Mouse (Mus musculus): ENCODE data around the gene Insm1.
A peak's percentile ranks its signal among the peaks of the same experiment; 100 is the strongest.

Insm1 gene

DNA sequence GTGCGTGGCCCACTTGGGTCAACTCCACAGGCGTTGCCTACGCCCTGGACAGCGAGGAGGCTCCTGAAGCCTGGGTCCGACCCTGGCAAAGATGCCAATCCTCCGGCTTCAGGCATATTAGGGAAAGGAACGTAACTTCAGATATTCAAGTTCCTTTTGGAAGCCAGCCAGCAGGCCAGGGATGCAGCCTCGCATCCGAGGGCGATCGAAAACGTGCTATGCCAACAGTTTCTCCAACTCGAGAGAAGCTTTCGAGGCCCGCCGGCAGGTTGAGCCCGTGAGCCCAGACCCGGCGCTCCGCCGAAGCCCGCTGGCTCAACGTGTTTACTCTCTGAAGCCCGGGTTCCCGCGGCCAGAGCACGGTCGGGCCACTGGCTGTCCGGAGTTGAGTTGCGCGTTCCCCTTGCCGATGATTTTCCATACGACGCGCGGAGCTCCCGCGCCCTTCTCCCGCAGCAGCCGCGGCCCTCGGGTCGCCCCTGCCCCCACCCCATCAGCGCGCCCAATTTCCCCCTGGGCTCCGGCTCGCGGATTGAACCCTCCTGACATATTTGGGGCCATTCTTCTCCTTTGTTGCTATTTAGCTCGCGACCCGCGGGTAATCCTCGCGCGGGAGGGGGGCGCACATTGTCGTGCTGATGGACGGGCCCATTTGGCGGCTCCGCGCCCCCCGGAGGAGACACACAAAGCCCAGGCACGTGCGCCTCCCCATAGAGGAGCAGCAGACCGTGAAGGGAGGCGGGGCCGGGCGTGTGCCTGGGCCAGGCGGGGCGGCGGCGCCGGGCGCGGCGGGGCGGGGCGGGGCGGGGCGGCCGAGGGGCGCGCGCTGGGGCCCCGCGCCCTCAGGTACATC lies at the start of gene Insm1:
Insm1 (plus strand) TSS at position 846 of the 853 bp plus-strand sequence.
- DNase-seq: peak; percentile 60 to 67

DNA sequence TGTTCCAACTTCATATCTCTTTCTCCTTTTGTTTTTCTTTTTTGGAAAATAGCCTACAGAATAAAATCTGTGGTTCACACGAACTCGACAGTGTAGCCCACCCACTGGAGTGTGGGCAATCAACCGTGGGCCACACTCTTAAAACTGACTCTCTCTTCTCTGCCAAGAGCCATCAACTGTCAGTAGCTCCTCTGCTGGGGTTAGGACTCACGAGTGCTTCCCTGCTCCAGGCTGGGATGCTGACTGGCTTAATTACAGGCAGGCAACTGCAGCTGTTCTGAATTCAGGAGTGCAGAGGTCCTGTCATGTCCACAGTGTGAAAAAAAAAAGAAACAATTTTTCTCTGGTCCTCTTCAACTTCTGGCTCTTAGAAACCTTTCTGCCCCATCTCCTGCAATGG lies 49.6 kb upstream of the Insm1 start:
- no peak for DNase-seq

DNA sequence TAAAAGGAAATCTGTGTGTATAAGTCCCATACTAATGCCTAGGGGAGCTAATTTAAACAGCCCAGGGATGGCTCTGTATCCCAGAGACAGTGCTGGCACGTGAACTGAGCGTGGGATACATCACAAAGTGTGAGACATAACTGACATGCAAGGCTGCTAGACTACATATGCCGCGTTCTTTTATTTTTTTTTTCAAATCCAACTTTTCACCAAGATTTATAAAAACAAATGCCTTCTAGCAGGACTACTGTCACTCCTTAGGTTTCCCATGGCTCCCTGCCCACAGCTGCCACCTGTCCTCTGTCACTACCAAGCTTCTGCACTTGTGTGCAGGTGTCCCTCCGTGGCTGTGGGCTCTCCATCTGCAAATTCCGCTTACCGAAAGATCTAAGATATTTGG lies 47.5 kb upstream of the Insm1 start:
- DNase-seq: peak in 1 of 2 experiments; percentile 40

DNA sequence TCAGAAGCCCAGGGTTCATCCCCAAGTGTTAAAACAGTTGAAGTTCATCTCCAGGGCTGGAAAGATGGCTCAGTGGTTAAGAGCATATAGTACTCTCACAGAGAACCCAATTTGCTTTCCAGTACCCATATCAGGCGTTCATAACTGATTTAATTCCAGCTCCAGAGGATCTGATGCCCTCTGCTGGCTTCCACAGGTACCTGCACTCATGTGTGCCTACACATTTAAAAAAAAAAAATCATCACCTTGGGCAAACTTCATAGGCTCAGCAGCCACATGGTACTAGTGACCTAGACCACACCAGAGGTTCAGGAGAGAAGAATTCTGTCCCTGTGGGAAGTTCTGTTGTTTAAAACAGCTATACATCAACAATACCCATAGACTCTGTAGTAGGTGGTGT lies 43.0 kb upstream of the Insm1 start:
- no peak for DNase-seq

DNA sequence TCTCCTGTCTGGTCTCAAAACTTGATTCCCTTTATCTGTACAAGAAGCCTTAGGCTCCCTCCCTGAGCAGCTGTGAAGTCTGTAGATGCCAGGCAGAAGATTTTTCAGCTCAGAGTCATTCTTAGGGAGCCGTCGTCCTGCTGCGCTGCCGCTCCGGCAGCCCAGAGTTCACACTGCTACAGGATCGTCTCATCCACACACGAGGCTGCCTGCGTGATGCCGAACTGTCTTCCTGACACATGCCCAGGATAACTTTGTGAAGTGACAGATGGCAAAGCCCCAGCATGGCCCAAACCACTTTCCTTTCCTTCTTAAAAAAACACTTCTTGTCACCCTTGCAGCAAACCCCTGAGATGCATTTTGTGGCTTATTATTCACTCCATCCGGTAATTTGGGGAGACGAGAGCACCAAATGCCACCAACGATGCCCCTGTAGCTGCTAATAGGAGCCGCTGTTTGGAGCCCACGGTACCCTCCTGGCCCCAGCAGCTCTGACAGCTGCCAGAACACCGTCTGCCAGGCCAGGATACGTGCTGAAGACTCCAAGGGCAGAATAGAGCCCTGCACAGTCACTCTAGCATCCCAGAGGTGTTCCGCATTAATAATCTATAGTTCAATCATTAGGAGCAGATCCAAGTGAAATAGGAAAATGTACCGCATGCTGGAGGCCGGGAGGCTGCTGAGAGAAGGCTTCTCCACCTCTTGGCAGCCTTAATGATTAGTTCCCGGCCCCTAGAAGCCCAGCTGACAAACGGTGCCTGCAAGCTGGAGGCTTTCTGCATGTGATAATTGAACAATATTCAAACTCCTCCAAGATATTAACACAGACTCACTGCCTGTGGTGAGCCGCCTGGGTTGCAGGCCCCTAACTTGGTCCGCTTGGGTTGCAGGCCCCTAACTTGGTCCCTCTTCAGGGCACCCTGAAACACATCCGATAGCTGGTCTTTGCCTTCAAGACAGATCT lies 37.6 kb upstream of the Insm1 start:
- DNase-seq: peak in 1 of 2 experiments; percentile 17

DNA sequence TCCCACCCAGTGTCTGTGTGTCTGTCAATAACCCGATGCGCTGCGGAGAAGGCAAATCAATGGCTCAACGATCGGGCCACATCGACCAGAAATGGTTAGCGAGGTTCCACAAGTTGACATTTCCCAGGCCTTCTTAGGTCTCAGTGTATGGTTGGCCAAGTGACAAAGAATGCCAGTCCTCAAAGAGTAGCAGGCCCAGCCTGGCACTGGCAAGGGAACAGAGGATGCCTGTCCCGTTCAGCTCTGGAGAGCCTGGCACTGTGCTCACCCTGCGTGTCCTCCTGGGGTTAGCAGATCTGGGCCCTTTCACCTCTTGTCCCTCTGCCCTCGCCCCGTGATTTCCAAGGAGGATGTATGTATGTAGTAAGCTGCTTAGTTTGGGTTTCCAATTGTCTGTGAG lies 25.6 kb upstream of the Insm1 start:
- no peak for DNase-seq

DNA sequence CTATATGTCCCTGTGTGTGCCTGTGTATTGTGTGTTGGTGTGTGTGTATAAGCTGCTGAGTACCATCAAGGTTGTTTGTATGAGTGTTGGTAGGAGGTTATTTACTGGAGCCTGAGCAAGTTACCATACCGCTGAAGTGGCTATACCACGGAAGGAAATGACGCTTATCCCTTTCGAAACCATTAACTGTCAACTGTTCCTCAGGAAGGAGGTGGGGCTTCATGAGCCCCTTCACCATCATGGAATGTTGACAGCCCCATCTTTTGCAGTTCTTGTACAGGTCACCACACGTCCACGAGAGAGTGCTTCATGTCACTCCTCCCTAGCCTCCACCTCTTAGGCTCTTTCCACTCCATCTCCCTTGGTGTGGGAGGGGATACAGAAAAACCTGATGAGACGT lies 23.8 kb upstream of the Insm1 start:
- no peak for DNase-seq

DNA sequence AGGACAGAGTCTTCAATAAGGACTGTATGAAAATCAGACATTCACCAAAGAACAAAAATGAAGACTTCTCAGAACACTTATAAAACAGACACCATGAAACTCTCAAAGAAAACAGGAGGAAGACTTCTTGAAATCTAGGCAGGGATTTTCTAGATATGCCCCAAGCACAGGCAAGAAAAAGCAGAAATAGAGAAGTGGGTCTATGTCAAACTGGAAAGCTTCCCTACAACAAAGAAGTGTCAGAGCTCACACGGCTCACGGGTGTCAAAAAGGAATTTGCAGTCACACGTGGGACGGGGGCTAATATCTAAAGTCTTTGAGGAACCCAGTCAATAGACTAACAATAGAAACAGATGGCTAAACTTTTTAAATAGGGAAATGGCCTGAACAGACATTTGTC lies 10.8 kb upstream of the Insm1 start:
- no peak for DNase-seq

DNA sequence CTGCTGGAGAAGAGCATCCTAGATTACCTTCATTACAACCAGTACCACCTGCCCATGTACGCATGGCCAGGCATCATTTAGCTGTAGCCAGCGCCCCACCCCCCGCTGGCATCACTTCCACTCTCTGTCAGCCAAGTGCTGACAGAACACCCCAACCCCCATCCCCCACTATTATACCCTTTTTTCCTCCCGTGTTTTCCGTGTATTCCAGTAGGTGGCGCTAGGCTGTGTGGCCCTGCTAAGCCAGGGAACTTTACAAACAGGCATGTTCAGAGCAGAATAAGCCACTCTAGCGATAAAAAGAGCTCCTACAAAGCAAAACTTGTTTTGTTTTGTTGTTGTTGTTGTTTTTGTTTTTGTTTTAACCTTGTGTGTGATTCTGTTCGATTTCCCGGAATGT lies 7.0 kb upstream of the Insm1 start:
- peak; percentile 32 to 63 for DNase-seq

DNA sequence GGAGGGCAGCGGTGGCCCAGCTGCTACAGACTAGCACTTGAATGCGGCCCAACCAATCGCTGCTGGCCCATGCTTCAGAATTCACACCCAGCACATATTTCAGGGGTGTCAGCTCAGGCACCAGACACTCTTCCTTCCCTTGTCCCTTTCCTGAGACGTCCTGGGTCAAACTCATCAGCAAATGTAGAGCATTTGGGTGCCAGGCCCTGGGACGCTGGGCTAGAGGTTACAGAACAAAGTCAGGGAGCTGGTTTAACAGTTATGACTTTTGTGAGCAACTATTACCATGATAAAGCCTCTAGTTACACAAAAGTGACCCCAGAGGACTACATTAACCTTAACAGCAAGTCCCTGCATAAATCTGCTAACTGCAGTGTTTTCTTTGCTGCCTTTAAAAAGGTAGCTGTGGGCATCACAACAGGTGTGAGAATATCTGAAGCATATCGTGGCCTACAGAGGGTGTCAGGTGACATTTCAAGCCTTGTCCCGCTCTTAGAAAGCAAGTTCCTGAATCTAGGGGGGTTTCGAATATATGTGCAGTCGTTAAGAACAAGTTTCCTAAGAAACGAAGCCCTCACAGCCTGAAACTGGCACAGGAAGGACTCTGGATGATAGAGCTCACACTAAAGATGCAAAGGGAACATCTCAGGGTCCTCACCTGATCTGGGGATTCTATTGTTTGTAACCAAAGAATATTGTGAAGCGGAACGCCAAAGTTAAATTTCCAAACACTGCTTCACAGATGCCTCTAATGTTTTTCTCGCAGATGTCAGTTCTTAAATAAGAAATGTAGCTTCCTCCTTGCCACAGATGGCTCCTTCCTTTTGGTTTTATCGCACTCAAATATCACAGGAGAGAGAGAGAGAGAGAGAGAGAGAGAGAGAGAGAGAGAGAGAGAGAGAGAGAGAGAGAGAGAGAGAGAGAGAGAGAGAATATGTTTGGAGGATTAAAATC lies 5.3 kb upstream of the Insm1 start:
- no peak for DNase-seq

DNA sequence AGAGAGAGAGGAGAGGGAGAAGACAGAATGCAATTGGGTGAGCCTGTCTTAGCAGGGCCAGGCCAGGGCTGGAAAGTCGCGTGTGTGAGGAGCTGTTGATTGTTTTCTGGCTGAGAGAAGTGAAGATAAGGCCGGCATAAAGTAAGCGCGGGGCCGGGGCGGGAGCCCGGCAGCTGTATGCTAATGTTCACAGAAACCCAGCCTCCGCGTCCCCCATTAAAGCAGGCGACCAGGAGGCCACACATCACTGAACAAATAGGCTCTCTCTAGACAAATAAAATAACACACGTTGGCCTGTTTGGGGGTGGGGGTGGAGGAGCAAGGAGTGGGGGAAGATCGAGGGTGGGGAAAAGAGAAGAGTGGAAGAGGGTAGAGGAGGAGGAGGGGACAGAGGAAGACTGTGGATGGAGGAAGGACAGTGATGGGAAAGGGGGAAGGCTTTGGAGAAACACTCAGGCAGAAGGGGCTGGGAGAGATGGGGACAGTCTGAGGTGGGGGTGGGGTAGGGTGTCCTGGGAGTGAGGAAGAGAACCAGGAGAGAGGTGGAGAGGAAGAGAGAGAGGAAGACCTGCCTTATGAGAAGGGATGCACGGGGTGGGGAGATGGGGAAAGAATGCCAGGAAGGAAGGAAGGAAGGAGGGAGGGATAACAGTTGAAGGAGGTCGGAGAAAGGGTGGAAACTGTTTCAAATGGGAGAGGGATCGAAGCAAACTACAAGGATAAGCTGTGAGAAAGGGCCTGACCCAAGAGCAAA lies 4.3 kb upstream of the Insm1 start:
- DNase-seq: no peak

DNA sequence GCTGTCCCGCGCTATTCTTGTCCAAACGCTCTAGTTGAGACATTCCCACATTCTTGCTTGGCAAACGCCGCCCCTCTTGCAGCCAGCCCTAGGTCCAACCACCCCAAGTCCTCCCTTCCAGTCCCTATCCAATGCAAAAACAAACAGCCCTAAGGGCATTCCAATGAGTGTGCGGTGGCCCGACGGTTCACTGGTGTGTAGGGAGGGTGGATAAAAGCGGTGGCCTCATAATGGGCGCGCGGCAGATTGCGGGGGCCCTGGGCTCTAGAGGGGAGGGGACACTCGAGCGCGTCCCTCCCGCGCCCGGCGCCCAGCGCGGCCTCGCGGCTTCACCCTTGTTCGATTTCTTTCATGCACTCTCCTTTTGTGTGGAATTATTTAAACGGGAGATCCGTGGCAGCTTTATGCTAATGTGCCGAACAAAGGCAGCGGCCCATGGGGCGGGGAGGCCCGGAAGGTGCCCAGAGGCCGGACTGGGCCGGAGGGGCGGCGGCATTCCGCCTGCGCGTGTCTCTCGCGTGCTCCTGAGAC lies 3.5 kb upstream of the Insm1 start:
- peak; percentile 22 to 24 for DNase-seq

DNA sequence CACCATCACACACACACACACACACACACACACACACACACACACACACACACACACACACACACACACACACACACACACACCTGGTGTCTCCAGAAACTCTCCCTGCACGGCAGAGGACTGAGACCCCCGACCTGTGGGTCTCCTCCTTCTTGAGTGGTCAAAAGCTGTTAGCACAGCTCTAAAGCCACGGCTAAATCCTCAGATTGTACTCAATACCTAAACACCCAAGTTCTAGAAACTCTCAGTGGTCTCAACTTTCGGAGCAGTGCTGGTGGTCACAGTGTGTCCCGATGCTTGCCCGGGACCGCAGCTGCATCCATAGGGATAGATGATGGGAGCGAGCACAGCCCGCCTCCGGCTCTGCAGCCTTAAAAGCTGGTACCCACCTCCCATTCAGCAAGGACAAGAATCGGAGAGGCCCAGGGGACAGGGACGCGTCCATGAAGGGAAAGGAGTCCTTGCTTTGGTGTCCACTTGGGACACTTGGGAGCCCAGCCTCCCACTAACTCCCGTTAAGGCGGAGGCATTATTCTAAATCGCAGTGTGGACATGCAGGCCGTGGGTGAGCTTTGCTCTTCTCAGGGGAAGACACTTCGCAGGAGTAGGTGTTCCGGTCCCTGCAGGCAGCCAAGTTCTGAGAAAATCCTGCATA lies 2.7 kb upstream of the Insm1 start:
- no peak for DNase-seq

DNA sequence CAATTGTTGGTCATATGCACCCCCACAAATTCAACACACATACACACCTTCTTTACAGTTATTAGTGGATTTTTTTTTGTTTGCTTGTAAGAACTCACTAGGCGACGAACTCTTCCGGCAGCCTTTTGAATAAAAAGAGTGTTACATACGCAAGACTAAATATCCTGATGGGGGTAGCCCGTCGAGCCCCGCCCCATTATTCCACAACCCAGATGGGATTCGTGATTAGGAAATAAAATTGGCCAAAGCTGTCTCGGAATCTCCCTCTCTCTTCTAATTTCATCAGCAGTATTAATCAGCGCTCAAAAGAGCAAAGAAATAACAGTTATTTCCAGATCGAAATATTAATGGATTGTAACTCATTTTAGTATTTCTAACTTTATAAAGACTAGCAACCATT lies 1.9 kb upstream of the Insm1 start:
- DNase-seq: no peak

DNA sequence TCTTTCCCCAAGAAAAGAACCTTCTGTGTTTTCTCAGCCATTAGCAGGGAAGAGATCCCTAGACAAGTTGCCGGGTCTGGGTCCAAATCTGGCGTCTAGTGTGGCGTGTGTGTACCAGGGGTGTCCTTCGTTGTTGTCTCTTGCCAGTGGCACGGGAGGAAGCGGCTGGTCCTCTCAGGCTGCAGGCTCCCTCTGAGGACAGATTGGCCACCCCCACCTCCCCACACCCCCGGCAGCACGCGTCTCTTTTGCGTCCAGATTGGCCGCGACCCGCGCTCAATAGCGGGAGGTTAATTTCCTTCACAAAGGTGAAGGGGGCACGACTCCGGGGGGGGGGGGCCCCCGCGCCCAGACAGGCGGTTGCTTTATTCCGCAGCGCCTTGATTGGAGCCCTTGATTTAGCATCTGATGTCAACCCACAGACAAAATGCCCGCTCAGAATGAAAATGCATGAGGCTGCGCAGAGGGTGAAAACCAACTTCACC lies 1.1 kb upstream of the Insm1 start:
- peak in 1 of 2 experiments; percentile 19 for DNase-seq

DNA sequence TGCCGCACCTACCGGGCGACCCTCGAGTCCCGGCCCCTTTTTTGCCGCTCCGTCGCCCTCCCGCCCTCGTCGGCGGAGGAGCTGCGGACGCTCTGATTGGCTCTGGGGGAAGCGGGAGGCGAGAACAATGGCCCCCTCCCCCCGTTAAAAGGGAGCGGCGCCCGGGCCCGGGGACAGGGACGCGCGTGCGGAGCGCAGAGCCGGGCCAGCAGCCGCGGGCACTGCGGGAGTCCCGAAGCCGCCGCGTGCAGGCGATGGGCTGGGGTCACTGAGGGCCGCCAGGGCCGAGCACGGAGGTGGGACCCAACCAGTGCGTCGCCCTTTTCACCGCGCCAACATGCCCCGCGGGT lies 183 bp downstream of the Insm1 start:
- DNase-seq: peak; percentile 40 to 50

DNA sequence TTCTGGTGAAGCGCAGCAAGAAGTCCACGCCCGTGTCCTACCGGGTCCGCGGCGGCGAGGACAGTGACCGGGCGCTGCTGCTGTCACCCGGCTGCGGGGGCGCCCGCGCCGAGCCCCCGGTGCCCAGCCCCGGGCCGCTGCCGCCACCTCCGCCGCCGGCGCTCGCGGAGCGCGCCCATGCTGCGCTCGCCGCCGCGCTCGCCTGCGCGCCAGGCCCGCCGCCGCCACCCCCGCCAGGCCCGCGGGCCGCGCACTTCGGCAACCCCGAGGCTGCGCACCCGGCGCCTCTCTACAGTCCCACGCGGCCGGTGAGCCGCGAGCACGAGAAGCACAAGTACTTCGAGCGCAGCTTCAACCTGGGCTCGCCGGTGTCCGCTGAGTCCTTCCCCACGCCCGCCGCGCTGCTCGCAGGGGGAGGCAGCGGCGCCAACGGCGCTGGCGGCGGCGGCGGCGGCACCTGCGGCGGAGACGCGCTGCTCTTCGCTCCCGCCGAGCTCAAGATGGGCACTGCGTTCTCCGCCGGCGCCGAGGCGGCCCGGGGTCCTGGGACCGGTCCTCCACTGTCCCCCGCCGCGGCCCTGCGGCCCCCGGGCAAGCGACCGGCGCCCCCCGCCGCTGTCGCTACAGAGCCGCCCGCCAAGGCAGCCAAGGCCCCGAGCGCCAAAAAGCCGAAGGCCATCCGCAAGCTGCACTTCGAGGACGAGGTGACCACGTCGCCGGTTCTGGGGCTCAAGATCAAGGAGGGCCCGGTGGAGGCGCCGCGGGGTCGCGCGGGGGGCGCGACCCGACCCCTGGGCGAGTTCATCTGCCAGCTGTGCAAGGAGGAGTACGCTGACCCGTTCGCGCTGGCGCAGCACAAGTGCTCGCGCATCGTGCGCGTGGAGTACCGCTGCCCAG lies 806 bp downstream of the Insm1 start:
- peak; percentile 40 to 47 for DNase-seq

DNA sequence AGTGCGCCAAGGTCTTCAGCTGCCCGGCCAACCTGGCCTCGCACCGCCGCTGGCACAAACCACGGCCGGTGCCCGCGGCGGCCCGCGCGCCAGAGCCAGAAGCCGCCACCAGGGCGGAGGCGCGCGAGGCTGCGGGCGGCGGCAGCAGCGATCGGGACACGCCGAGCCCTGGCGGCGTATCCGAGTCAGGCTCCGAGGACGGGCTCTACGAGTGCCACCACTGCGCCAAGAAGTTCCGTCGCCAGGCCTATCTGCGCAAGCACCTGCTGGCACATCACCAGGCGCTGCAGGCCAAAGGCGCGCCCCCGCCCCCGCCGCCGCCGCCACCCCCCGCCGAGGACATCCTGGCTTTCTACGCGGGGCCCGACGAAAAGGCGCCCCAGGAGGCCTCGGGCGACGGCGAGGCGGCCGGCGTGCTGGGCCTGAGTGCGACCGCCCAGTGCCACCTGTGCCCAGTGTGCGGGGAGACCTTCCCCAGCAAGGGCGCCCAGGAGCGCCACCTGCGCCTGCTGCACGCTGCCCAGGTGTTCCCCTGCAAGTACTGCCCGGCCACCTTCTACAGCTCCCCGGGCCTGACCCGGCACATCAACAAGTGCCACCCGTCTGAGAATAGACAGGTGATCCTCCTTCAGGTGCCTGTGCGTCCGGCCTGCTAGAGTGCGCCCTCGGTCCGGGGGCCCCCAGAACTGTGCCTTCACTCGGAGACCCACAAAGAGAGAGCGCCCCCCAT lies 1.6 kb downstream of the Insm1 start:
- DNase-seq: peak in 1 of 2 experiments; percentile 58

DNA sequence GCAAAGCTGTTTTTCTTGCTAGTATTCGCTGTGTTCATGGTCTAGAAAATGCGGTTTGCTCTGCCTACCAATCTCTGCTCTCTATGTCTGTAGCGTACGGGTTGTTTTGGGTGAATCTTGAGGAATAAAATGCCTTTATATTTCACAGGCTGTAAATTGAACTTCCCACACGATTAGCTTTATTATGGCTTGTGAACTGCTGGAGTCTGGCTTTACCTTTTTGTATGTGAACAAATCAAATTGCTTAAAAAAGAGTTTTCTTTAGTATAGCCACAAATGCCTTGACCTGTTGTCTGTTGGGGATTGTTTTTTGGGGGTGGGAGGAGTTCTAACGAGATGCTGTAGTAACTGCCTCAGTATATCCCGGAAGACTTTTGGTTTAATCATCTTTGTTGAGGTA lies 2.4 kb downstream of the Insm1 start:
- DNase-seq: no peak

Measured in cerebellum, postnatal 25 days (tissue).